20 mouse cellular contexts compared by ENCODE assay signal in genomic region chr16:38441611-38442010, GRCm38 (mm10). TPM values are rescaled to one million over a fixed set of nuclear protein-coding genes. Genes with fewer than 3 reads are reported as not detected.
"Had no signal": no experiment of that assay in that cellular context is flagged by ENCODE, and none has a peak within 500 bp of the region (broad histone marks: within the 10 kb centered on the region; RNA-seq: fewer than 3 reads in every experiment).

No protein-coding gene starts in this region.

- ATAC-seq: liver, postnatal 0 days; lung, postnatal 0 days; midbrain, embryonic 13.5 days; midbrain, embryonic 15.5 days had no signal

- H3K27ac ChIP-seq: lung, embryonic 15.5 days; macrophage; midbrain, embryonic 13.5 days; midbrain, embryonic 15.5 days; neural tube, embryonic 13.5 days; neural tube, embryonic 15.5 days; stomach, embryonic 15.5 days; stomach, postnatal 0 days had no signal

- H3K27me3 ChIP-seq: lung, embryonic 15.5 days; midbrain, embryonic 13.5 days; midbrain, embryonic 15.5 days; neural tube, embryonic 13.5 days; neural tube, embryonic 15.5 days; stomach, embryonic 15.5 days had no signal

- H3K9me3 ChIP-seq: lung, embryonic 15.5 days; midbrain, embryonic 13.5 days; midbrain, embryonic 15.5 days; neural tube, embryonic 13.5 days; neural tube, embryonic 15.5 days; stomach, embryonic 15.5 days had no signal

- H3K4me2 ChIP-seq: lung, embryonic 15.5 days; midbrain, embryonic 11.5 days; midbrain, embryonic 13.5 days; midbrain, embryonic 15.5 days; neural tube, embryonic 13.5 days; neural tube, embryonic 15.5 days; stomach, embryonic 15.5 days had no signal

- H3K4me3 ChIP-seq: lung, embryonic 15.5 days; midbrain, embryonic 13.5 days; midbrain, embryonic 15.5 days; neural tube, embryonic 13.5 days; neural tube, embryonic 15.5 days; stomach, embryonic 15.5 days had no signal

- DNase-seq: liver, postnatal 0 days; lung, adult 2 months; lung, postnatal 14 days; lung, postnatal 36 days; retina, postnatal 1 day; right cerebral cortex, postnatal 14 days; spleen, adult 18-20 months; thymus, adult 2 months; thymus, postnatal 25 days; thymus, postnatal 4 days had no signal

- H3K4me1 ChIP-seq: lung, embryonic 15.5 days; midbrain, embryonic 13.5 days; midbrain, embryonic 15.5 days; neural tube, embryonic 13.5 days; neural tube, embryonic 15.5 days; stomach, embryonic 15.5 days had no signal

- H3K9ac ChIP-seq: liver, postnatal 0 days; lung, embryonic 15.5 days; midbrain, embryonic 13.5 days; midbrain, embryonic 15.5 days; neural tube, embryonic 13.5 days; neural tube, embryonic 15.5 days; stomach, embryonic 15.5 days had no signal

RNA-seq across cellular contexts. Expression of gene Pla1a, which starts 8.7 kb away (rescaled TPM):
- polyA plus RNA-seq: macrophage had no signal
